Mouse (Mus musculus) neural tube, embryonic 12.5 days (tissue): ENCODE results near the gene Rora. TPM values are rescaled to one million over a fixed set of nuclear protein-coding genes. Genes with fewer than 3 reads are reported as not detected.

Experiments used
- ATAC-seq: fragments of 200-750 bp; cut with Nextera tagmentation; 2 replicates; pipeline ENCODE4 v1.8.0; 2017; ENCODE audit warnings: low read depth, mild to moderate bottlenecking, moderate TSS enrichment, moderate library complexity; ENCODE audit not compliant: low FRiP score
- H3K27ac ChIP-seq: fragments of 300-500 bp; sonication (generic); 2 replicates; pipeline ENCODE4 v1.5.1; 2016
- H3K27me3 ChIP-seq: fragments of 300-500 bp; sonication (generic); replicated peaks from 2 replicates; pipeline ENCODE4 v1.6.1; 2016; ENCODE audit warnings: mild to moderate bottlenecking
- H3K36me3 ChIP-seq: fragments of 300-500 bp; sonication (generic); 2 replicates; pipeline ENCODE4 v1.6.1; 2016; ENCODE audit warnings: mild to moderate bottlenecking
- H3K4me1 ChIP-seq: fragments of 300-500 bp; sonication (generic); 2 replicates; pipeline ENCODE4 v1.6.1; 2016
- H3K4me2 ChIP-seq: fragments of 300-500 bp; sonication (generic); replicated peaks from 2 replicates; pipeline ENCODE4 v1.6.1; 2016; ENCODE audit warnings: mild to moderate bottlenecking
- H3K4me3 ChIP-seq: fragments of 300-500 bp; sonication (generic); 2 replicates; pipeline ENCODE4 v1.5.1; 2016
- H3K9ac ChIP-seq: fragments of 300-500 bp; sonication (generic); 2 replicates; pipeline ENCODE4 v1.6.1; 2016; ENCODE audit warnings: mild to moderate bottlenecking
- H3K9me3 ChIP-seq: fragments of 300-500 bp; sonication (generic); 2 replicates; pipeline ENCODE4 v1.6.1; 2016; ENCODE audit warnings: mild to moderate bottlenecking
- WGBS: fragments of 180-500 bp; shearing (Covaris S2); methylation state at CpG from one replicate; pipeline ENCODE4 v1.1.7; 2016; 5-methylcytosine and 5-hydroxymethylcytosine counted together
- polyA plus RNA-seq: library from polyadenylated mRNA; unstranded; fragments of >200 nt; fragmentation: Nextera tagmentation; extraction: Ambion mirVana; gene quantifications from 2 replicates; pipeline ENCODE4 v1.2.1, GENCODE M21; 2016

The Rora gene
- polyA plus RNA-seq, 1 experiment from 2014 or later: 5.3 TPM

- 81% methylated on average over 8 of the region's 8 CpGs for WGBS
- Histone ChIP-seq H3K4me3 (no peak overlapping the region), H3K9me3 (no peaks in the 10 kb centered on the region), H3K27me3 (no peaks in the 10 kb centered on the region), H3K4me2 (no peak overlapping the region), H3K36me3 (no peaks in the 10 kb centered on the region), H3K9ac (no peak overlapping the region), H3K27ac (no peak overlapping the region), H3K4me1 (no peaks in the 10 kb centered on the region; the same call in 1 of the 2 replicates)
- ATAC-seq: no peak
Measured at GRCm38 (mm10) chr9:69155836-69156595, 502.4 kb downstream of the Rora start.

- Histone ChIP-seq H3K27ac (no peak overlapping the region), H3K27me3 (no peaks in the 10 kb centered on the region), H3K4me1 (no peaks in the 10 kb centered on the region; the same call in 1 of the 2 replicates), H3K36me3 (no peaks in the 10 kb centered on the region), H3K4me3 (no peak overlapping the region), H3K9ac (no peak overlapping the region), H3K9me3 (no peaks in the 10 kb centered on the region), H3K4me2 (no peak overlapping the region)
- no peak for ATAC-seq
- WGBS: 88% methylated on average over 5 of the region's 5 CpGs
Measured at GRCm38 (mm10) chr9:69160818-69161217, 507.2 kb downstream of the Rora start.

GRCm38 (mm10) chr9:69164653-69165052 is 511.1 kb downstream of the Rora start:
- Histone ChIP-seq H3K4me1 (no peaks in the 10 kb centered on the region), H3K9ac (no peak overlapping the region), H3K36me3 (no peaks in the 10 kb centered on the region), H3K9me3 (0 out of 2 replicates have a peak, but pooled peaks cover 5% of the 10 kb centered on the region), H3K27me3 (no peaks in the 10 kb centered on the region), H3K27ac (no peak overlapping the region), H3K4me2 (no peak overlapping the region), H3K4me3 (no peak overlapping the region)
- no peak for ATAC-seq
- 71% methylated on average over 7 of the region's 7 CpGs for WGBS

- Histone ChIP-seq H3K27ac (no peak overlapping the region), H3K27me3 (no peaks in the 10 kb centered on the region), H3K9ac (no peak overlapping the region), H3K4me3 (no peak overlapping the region), H3K4me2 (no peak overlapping the region), H3K4me1 (no peaks in the 10 kb centered on the region), H3K36me3 (no peaks in the 10 kb centered on the region), H3K9me3 (0 out of 2 replicates have a peak, but pooled peaks cover 5% of the 10 kb centered on the region)
- ATAC-seq: no peak
- 89% methylated on average over 7 of the region's 7 CpGs for WGBS
Measured at GRCm38 (mm10) chr9:69165096-69165836, 511.7 kb downstream of the Rora start.

GRCm38 (mm10) chr9:69174061-69174460 is 520.5 kb downstream of the Rora start:
- Histone ChIP-seq H3K27ac (no peak overlapping the region), H3K36me3 (no peaks in the 10 kb centered on the region), H3K4me3 (no peak overlapping the region), H3K27me3 (no peaks in the 10 kb centered on the region), H3K9ac (no peak overlapping the region), H3K4me1 (no peaks in the 10 kb centered on the region), H3K4me2 (no peak overlapping the region), H3K9me3 (0 out of 2 replicates have a peak, but pooled peaks cover 4% of the 10 kb centered on the region)
- WGBS: 84% methylated on average over 6 of the region's 6 CpGs
- ATAC-seq: no peak

- Histone ChIP-seq H3K9ac (no peak overlapping the region), H3K27me3 (no peaks in the 10 kb centered on the region), H3K4me2 (no peak overlapping the region), H3K4me3 (no peak overlapping the region), H3K4me1 (no peaks in the 10 kb centered on the region), H3K9me3 (no peaks in the 10 kb centered on the region), H3K36me3 (no peaks in the 10 kb centered on the region), H3K27ac (no peak overlapping the region)
- no peak for ATAC-seq
- WGBS: 71% methylated on average over 10 of the region's 10 CpGs
Measured at GRCm38 (mm10) chr9:69174527-69175116, 521.0 kb downstream of the Rora start.

- Histone ChIP-seq H3K4me3 (no peak overlapping the region), H3K9ac (no peak overlapping the region), H3K4me1 (no peaks in the 10 kb centered on the region), H3K27me3 (no peaks in the 10 kb centered on the region), H3K36me3 (no peaks in the 10 kb centered on the region), H3K4me2 (no peak overlapping the region), H3K9me3 (no peaks in the 10 kb centered on the region), H3K27ac (no peak overlapping the region)
- 87% methylated on average over 3 of the region's 3 CpGs for WGBS
- no peak for ATAC-seq
Measured at GRCm38 (mm10) chr9:69176988-69177387, 523.4 kb downstream of the Rora start.

- Histone ChIP-seq H3K4me2 (no peak overlapping the region), H3K4me1 (no peaks in the 10 kb centered on the region), H3K9me3 (no peaks in the 10 kb centered on the region), H3K27ac (no peak overlapping the region), H3K27me3 (no peaks in the 10 kb centered on the region), H3K9ac (no peak overlapping the region), H3K4me3 (no peak overlapping the region), H3K36me3 (no peaks in the 10 kb centered on the region)
- 94% methylated on average over 8 of the region's 8 CpGs for WGBS
- ATAC-seq: no peak
Measured at GRCm38 (mm10) chr9:69179224-69179623, 525.6 kb downstream of the Rora start.

GRCm38 (mm10) chr9:69180961-69181360 is 527.4 kb downstream of the Rora start:
- no peak for ATAC-seq
- H3K4me1 ChIP-seq: no peaks in the 10 kb centered on the region
- no peaks in the 10 kb centered on the region for H3K36me3 ChIP-seq
- no peaks in the 10 kb centered on the region for H3K9me3 ChIP-seq
- H3K9ac ChIP-seq: no peak overlapping the region
- H3K4me3 ChIP-seq: no peak overlapping the region
- 50% methylated on average over 3 of the region's 3 CpGs for WGBS
- no peak overlapping the region for H3K4me2 ChIP-seq
- H3K27me3 ChIP-seq: no peaks in the 10 kb centered on the region
- H3K27ac ChIP-seq: no peak overlapping the region

GRCm38 (mm10) chr9:69181411-69181810 is 527.8 kb downstream of the Rora start:
- Histone ChIP-seq H3K36me3 (no peaks in the 10 kb centered on the region), H3K9me3 (no peaks in the 10 kb centered on the region), H3K4me2 (no peak overlapping the region), H3K4me1 (no peaks in the 10 kb centered on the region), H3K27me3 (no peaks in the 10 kb centered on the region), H3K4me3 (no peak overlapping the region), H3K27ac (no peak overlapping the region), H3K9ac (no peak overlapping the region)
- ATAC-seq: no peak

GRCm38 (mm10) chr9:69183888-69184287 is 530.3 kb downstream of the Rora start:
- Histone ChIP-seq H3K36me3 (no peaks in the 10 kb centered on the region), H3K9ac (no peak overlapping the region), H3K9me3 (no peaks in the 10 kb centered on the region), H3K4me3 (no peak overlapping the region), H3K27me3 (no peaks in the 10 kb centered on the region), H3K27ac (no peak overlapping the region), H3K4me2 (no peak overlapping the region), H3K4me1 (no peaks in the 10 kb centered on the region)
- WGBS: 79% methylated on average over 4 of the region's 4 CpGs
- ATAC-seq: no peak

GRCm38 (mm10) chr9:69190726-69191125 is 537.1 kb downstream of the Rora start:
- Histone ChIP-seq H3K4me2 (no peak overlapping the region), H3K9me3 (no peaks in the 10 kb centered on the region), H3K27ac (no peak overlapping the region), H3K27me3 (no peaks in the 10 kb centered on the region), H3K4me3 (no peak overlapping the region), H3K4me1 (no peaks in the 10 kb centered on the region), H3K9ac (no peak overlapping the region), H3K36me3 (no peaks in the 10 kb centered on the region)
- ATAC-seq: no peak
- 44% methylated on average over 1 of the region's 1 CpGs for WGBS
